In genomic region chr11:78466242-78466912, GRCm38 (mm10) we compare ENCODE assay signal across 8 mouse cellular contexts. TPM values are rescaled to one million over a fixed set of nuclear protein-coding genes. Genes with fewer than 3 reads are reported as not detected.
DNase-seq lines count a peak whose midpoint lies in the region; ATAC-seq and TF ChIP-seq lines count a peak whose summit lies in the region.

No protein-coding gene starts in this region.

- DNase-seq in lung, postnatal 4 days, result no peak
- DNase-seq in forebrain, embryonic 14.5 days (ENCODE audit: low spot score), result peak; percentile 5
- no peak for DNase-seq in c-Kit-positive CD71-positive TER-119-positive erythroid progenitor cells, embryonic 14.5 days (ENCODE audit: low spot score)
- DNase-seq in natural killer cell, adult 2 months (ENCODE audit: low spot score in 2 of 2), result no peak

- no peak for TF ChIP-seq CTCF in small intestine, adult 2 months (IDR thresholded peaks at IDR 0.05; ENCODE audit: extremely low read depth, insufficient read length, insufficient replicate concordance, low read depth, low read length)

- H3K4me1 ChIP-seq in lung, embryonic 16.5 days (replicated peaks; ENCODE audit: control insufficient read depth, insufficient read depth, low read length), result peaks cover 11% of the 10 kb centered on the region
- peaks cover 6% of the 10 kb centered on the region; the same call in 1 of the 2 replicates for H3K4me1 ChIP-seq in forebrain, embryonic 14.5 days (ENCODE audit: control insufficient read depth, insufficient read depth, low read length)
- peaks cover 27% of the 10 kb centered on the region for H3K4me1 ChIP-seq in limb, embryonic 12.5 days (replicated peaks)
- H3K4me1 ChIP-seq in small intestine, adult 2 months (ENCODE audit: control insufficient read depth, insufficient read depth, insufficient read length, low read length), result peaks cover 27% of the 10 kb centered on the region

- H3K9ac ChIP-seq in lung, embryonic 16.5 days (ENCODE audit: low read length), result peak overlapping the region; percentile 80
- peak overlapping the region; percentile 85 for H3K9ac ChIP-seq in forebrain, embryonic 14.5 days (ENCODE audit: low read length)
- H3K9ac ChIP-seq in limb, embryonic 12.5 days (replicated peaks), result peak overlapping the region; percentile 75

- H3K36me3 ChIP-seq in lung, embryonic 16.5 days (ENCODE audit: control insufficient read depth, insufficient read depth, low read length), result no peaks in the 10 kb centered on the region
- peaks cover 2% of the 10 kb centered on the region; the same call in 1 of the 2 replicates for H3K36me3 ChIP-seq in forebrain, embryonic 14.5 days (ENCODE audit: control insufficient read depth, insufficient read depth, low read length)
- peaks cover 6% of the 10 kb centered on the region; the same call in 1 of the 2 replicates for H3K36me3 ChIP-seq in limb, embryonic 12.5 days
- H3K36me3 ChIP-seq in small intestine, adult 2 months (ENCODE audit: control insufficient read depth, insufficient read depth, low read length), result no peaks in the 10 kb centered on the region

- ATAC-seq in lung, embryonic 16.5 days (ENCODE audit: low read depth), result no peak; the same call in none of the 2 replicates
- peak; percentile 32 for ATAC-seq in forebrain, embryonic 14.5 days
- ATAC-seq in limb, embryonic 12.5 days (ENCODE audit: insufficient number of reproducible peaks, insufficient read depth, low FRiP score, low TSS enrichment, low read depth), result peak; percentile 9; the same call in 1 of the 2 replicates
- ATAC-seq in megakaryocyte progenitor cell, adult 5-6 weeks (replicated peaks; ENCODE audit: poor library complexity), result no peak

- WGBS in lung, embryonic 16.5 days, result 70% methylated on average over 23 of the region's 23 CpGs
- 47% methylated on average over 23 of the region's 23 CpGs for WGBS in forebrain, embryonic 14.5 days
- whole genome bisulfite sequencing in limb, embryonic 12.5 days, result 74% methylated on average over 23 of the region's 23 CpGs
- WGBS in small intestine, adult 2 months, result 68% methylated on average over 23 of the region's 23 CpGs

- no peak for TF ChIP-seq POLR2A in small intestine, adult 2 months (IDR thresholded peaks at IDR 0.05; ENCODE audit: low read depth, low read length)

- no peaks in the 10 kb centered on the region for H3K27me3 ChIP-seq in lung, embryonic 16.5 days (ENCODE audit: control insufficient read depth, insufficient read depth, low read depth, low read length)
- H3K27me3 ChIP-seq in forebrain, embryonic 14.5 days (replicated peaks; ENCODE audit: control insufficient read depth, insufficient read depth, low read length), result no peaks in the 10 kb centered on the region
- H3K27me3 ChIP-seq in limb, embryonic 12.5 days, result no peaks in the 10 kb centered on the region
- no peaks in the 10 kb centered on the region for H3K27me3 ChIP-seq in small intestine, adult 2 months (ENCODE audit: control insufficient read depth, insufficient read depth, low read length)

- H3K27ac ChIP-seq in lung, embryonic 16.5 days (ENCODE audit: low read length), result peak overlapping the region; percentile 90; the same call in 1 of the 2 replicates
- H3K27ac ChIP-seq in forebrain, embryonic 14.5 days (ENCODE audit: low read depth, low read length), result peak overlapping the region; percentile 86; the same call in 1 of the 2 replicates
- peak overlapping the region; percentile 96 for H3K27ac ChIP-seq in limb, embryonic 12.5 days
- H3K27ac ChIP-seq in small intestine, adult 2 months (ENCODE audit: insufficient read depth, low read depth, low read length), result peak overlapping the region; percentile 83

- peak overlapping the region; percentile 70 for H3K4me3 ChIP-seq in lung, embryonic 16.5 days (ENCODE audit: low read length)
- H3K4me3 ChIP-seq in forebrain, embryonic 14.5 days (ENCODE audit: low read depth, low read length), result peak overlapping the region; percentile 70
- peak overlapping the region; percentile 68 for H3K4me3 ChIP-seq in limb, embryonic 12.5 days (replicated peaks)
- peak overlapping the region; percentile 91 for H3K4me3 ChIP-seq in small intestine, adult 2 months (ENCODE audit: low read depth, low read length)

- H3K4me2 ChIP-seq in lung, embryonic 16.5 days (ENCODE audit: low read depth, low read length), result peak overlapping the region; percentile 73
- H3K4me2 ChIP-seq in forebrain, embryonic 14.5 days (ENCODE audit: low read length), result peak overlapping the region; percentile 82
- H3K4me2 ChIP-seq in limb, embryonic 12.5 days, result peak overlapping the region; percentile 66

- H3K9me3 ChIP-seq in lung, embryonic 16.5 days (ENCODE audit: control insufficient read depth, low read length), result no peaks in the 10 kb centered on the region
- no peaks in the 10 kb centered on the region for H3K9me3 ChIP-seq in forebrain, embryonic 14.5 days (replicated peaks; ENCODE audit: control insufficient read depth, low read length)
- H3K9me3 ChIP-seq in limb, embryonic 12.5 days, result no peaks in the 10 kb centered on the region

RNA-seq across cellular contexts. Expression of gene Slc46a1, which starts 0.9 kb away (rescaled TPM):
- polyA plus RNA-seq in lung, embryonic 16.5 days (2015; fragmentation: Nextera tagmentation; extraction: Ambion mirVana), result 12.2 TPM in 2 replicates
- polyA plus RNA-seq in forebrain, embryonic 14.5 days (2014; fragmentation: Nextera tagmentation; extraction: Ambion mirVana), result 18.4 and 19.2 TPM in 2 replicates
- polyA plus RNA-seq in limb, embryonic 12.5 days (2016; fragmentation: Nextera tagmentation; extraction: Ambion mirVana), result 15.0 and 17.1 TPM in 2 replicates
- 117 and 341 TPM in 2 replicates for polyA plus RNA-seq in small intestine, adult 2 months (2012; rRNA removed)
- 2.4 and 2.7 TPM in 2 replicates for total RNA-seq in megakaryocyte progenitor cell, adult 5-6 weeks (2015)
- 1.8 and 5.8 TPM in 2 replicates for total RNA-seq in megakaryocyte progenitor cell, adult 5-6 weeks (2017)

RNA-seq across cellular contexts. Expression of gene Sarm1, which starts 31.2 kb away (rescaled TPM):
- polyA plus RNA-seq in lung, embryonic 16.5 days (2015; fragmentation: Nextera tagmentation; extraction: Ambion mirVana), result 0.97 and 1.2 TPM in 2 replicates
- 34.9 and 45.6 TPM in 2 replicates for polyA plus RNA-seq in forebrain, embryonic 14.5 days (2014; fragmentation: Nextera tagmentation; extraction: Ambion mirVana)
- polyA plus RNA-seq in limb, embryonic 12.5 days (2016; fragmentation: Nextera tagmentation; extraction: Ambion mirVana), result 2.8 TPM in 2 replicates
- 0.43 and 0.60 TPM in 2 replicates for polyA plus RNA-seq in small intestine, adult 2 months (2012; rRNA removed)
- 0.17 and 0.24 TPM in 2 replicates for total RNA-seq in megakaryocyte progenitor cell, adult 5-6 weeks (2015)
- total RNA-seq in megakaryocyte progenitor cell, adult 5-6 weeks (2017), result 0.08 TPM in 1 of 2 replicates, not detected in the other

RNA-seq across cellular contexts. Expression of gene Vtn, which starts 32.5 kb away (rescaled TPM):
- 1.5 and 14.5 TPM in 2 replicates for polyA plus RNA-seq in lung, embryonic 16.5 days (2015; fragmentation: Nextera tagmentation; extraction: Ambion mirVana)
- polyA plus RNA-seq in forebrain, embryonic 14.5 days (2014; fragmentation: Nextera tagmentation; extraction: Ambion mirVana), result 88.4 and 120 TPM in 2 replicates
- polyA plus RNA-seq in limb, embryonic 12.5 days (2016; fragmentation: Nextera tagmentation; extraction: Ambion mirVana), result 0.26 and 0.28 TPM in 2 replicates
- polyA plus RNA-seq in small intestine, adult 2 months (2012; rRNA removed), result 3.2 and 21.1 TPM in 2 replicates
- not detected in 2 replicates for total RNA-seq in megakaryocyte progenitor cell, adult 5-6 weeks (2015)
- total RNA-seq in megakaryocyte progenitor cell, adult 5-6 weeks (2017), result not detected in 2 replicates

RNA-seq across cellular contexts. Expression of gene Sebox, which starts 36.9 kb away (rescaled TPM):
- not detected in 2 replicates for polyA plus RNA-seq in lung, embryonic 16.5 days (2015; fragmentation: Nextera tagmentation; extraction: Ambion mirVana)
- polyA plus RNA-seq in forebrain, embryonic 14.5 days (2014; fragmentation: Nextera tagmentation; extraction: Ambion mirVana), result 0.66 and 0.72 TPM in 2 replicates
- polyA plus RNA-seq in limb, embryonic 12.5 days (2016; fragmentation: Nextera tagmentation; extraction: Ambion mirVana), result not detected in 2 replicates
- polyA plus RNA-seq in small intestine, adult 2 months (2012; rRNA removed), result not detected in 2 replicates
- not detected in 2 replicates for total RNA-seq in megakaryocyte progenitor cell, adult 5-6 weeks (2015)
- not detected in 2 replicates for total RNA-seq in megakaryocyte progenitor cell, adult 5-6 weeks (2017)

RNA-seq across cellular contexts. Expression of gene Slc13a2, which starts 44.4 kb away (rescaled TPM):
- 0.15 and 0.47 TPM in 2 replicates for polyA plus RNA-seq in lung, embryonic 16.5 days (2015; fragmentation: Nextera tagmentation; extraction: Ambion mirVana)
- not detected in 2 replicates for polyA plus RNA-seq in forebrain, embryonic 14.5 days (2014; fragmentation: Nextera tagmentation; extraction: Ambion mirVana)
- polyA plus RNA-seq in limb, embryonic 12.5 days (2016; fragmentation: Nextera tagmentation; extraction: Ambion mirVana), result not detected in 2 replicates
- polyA plus RNA-seq in small intestine, adult 2 months (2012; rRNA removed), result 24.9 and 374 TPM in 2 replicates
- 0.10 and 1.0 TPM in 2 replicates for total RNA-seq in megakaryocyte progenitor cell, adult 5-6 weeks (2015)
- 0.04 and 0.44 TPM in 2 replicates for total RNA-seq in megakaryocyte progenitor cell, adult 5-6 weeks (2017)

Comparison
In these comparisons a context has a peak if more than half of its experiments do, and no peak if none do; other contexts are left out.
1. ATAC-seq: peak in forebrain, embryonic 14.5 days (single experiment) and limb, embryonic 12.5 days (single experiment); none in lung, embryonic 16.5 days (single experiment) and megakaryocyte progenitor cell, adult 5-6 weeks (single experiment).
2. Peak in every context shown above with its lines, with median percentiles within 50 percentile points of each other: H3K27ac ChIP-seq, H3K4me2 ChIP-seq, H3K4me3 ChIP-seq and H3K9ac ChIP-seq.